Mouse (Mus musculus): ENCODE results near the gene Rfx8. TPM values are rescaled to one million over a fixed set of nuclear protein-coding genes. Genes with fewer than 3 reads are reported as not detected.

Rfx8 gene
- polyA plus RNA-seq, 1 experiment = not detected

DNA sequence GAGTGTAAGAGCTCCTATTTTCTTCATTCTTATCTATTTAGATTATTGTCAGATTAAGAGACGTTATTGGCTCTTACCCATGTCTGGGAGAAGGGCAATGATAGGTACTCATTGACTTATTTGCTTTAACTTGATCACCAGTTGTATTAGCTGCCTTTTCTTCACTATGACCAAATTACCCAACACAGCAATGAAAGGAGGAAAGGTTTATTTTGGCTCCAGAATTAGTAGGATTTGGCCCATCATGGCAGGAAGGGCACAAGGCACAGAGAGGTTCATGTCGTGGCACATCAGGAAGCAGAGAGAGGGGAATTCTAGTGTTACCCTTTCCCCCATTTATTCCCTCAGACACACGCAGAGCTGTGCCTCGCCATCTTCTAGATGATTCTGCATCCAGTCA, 67.8 kb downstream of the Rfx8 start:
- 67% methylated on average over 4 of the region's 4 CpGs for WGBS
- DNase-seq (ENCODE audit: low read depth, low spot score) = no peak

DNA sequence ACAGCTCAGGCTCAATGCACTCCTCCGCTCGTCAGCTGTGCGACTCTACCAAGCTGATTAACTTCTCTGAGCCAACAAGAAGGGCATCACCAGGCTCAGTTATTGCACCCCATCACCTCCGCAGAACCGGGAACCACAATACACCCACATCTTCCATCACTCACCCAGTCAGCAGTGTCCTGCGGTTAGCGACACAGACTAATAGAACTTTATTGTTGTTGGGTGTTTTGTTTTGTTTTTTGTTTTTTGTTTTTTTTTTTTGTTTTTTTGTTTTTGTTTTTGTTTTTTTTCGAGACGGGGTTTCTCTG, 69.6 kb downstream of the Rfx8 start, which contains the start of gene Creg2:
Gene Creg2 (minus strand): TSS at position 234 of the 308 bp plus-strand sequence.
- 39% methylated on average over 9 of the region's 9 CpGs for WGBS
- DNase-seq (ENCODE audit: low read depth, low spot score) = no peak

DNA sequence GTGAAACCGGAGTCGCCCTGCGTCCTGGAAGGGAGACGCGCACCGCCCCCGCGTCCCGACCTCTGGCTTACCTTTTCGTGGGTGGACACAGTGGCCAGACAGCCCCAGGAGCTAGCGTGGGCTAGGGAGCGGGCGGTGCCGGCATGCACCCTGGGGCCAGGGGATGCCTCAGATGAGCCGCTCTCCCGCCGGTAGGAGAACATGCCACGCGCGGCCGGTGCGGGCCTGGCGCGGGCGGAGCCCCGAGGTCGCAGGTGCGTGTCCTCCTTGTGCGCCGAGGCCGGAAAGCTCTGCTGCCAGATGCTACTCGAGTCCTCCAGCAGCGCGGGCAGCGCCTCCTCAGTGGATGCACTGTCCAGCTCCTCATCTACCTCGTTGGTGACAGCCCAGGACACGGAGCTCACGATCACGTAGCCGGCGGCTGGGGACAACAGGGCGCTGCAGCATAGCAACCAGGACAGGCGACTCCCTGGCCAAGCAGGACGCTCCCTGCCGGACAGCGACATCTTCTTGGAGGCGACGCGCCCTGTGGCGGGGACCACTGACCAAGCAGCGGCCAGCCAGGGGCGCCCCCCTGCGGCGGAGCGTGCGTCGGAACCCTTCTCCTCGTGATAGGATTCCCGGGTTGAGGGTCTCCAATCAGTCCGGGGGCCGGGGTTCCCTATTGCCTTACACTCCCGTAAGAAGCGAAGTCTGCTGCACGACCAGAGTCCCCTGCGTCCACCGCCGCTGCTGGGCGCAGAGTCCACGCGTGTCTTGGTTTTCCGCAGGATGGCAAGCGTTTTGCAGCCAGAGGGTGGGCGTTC, 70.2 kb downstream of the Rfx8 start:
- DNase-seq (ENCODE audit: low read depth, low spot score) = no peak

DNA sequence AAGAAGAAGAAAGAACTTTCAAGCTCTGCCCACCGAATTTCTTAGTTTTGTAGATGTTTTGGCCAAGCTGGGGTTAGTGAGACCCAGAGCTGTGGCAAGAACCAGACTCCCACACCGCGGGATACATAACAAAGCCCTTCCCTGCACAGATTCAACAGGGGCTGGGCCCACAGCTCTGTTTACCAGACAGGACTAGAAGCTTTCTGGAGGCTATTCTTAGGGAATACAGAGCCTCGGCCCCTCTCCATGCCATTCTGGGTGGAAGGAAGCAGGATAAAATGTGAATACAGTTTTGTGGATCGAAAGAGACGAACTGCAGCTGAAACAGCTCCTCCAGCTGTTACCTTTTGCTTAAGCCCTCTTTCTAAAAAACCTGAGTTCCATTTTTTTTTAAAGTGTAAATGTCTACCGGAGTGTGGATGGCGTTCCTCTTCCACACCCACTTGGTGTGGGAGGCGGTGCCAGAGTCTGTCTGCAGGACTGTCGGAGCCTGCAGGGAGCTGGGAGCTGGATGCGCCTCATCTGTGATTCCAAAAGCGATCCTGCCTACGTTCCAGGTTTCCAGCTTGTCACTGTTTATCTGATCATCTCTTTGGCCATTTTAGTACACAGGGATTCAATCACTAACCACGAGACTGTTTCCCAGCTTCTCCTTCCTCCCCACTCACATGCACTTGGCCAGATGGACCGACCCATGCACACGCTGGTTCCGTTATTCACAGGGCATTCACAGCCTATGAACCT, 70.9 kb downstream of the Rfx8 start:
- WGBS = 16% methylated on average over 17 of the region's 17 CpGs
- DNase-seq (ENCODE audit: low read depth, low spot score) = no peak

More for the DNA sequence above, 70.2 kb downstream of the Rfx8 start:
- 2% methylated on average over 73 of the region's 73 CpGs for WGBS

DNA sequence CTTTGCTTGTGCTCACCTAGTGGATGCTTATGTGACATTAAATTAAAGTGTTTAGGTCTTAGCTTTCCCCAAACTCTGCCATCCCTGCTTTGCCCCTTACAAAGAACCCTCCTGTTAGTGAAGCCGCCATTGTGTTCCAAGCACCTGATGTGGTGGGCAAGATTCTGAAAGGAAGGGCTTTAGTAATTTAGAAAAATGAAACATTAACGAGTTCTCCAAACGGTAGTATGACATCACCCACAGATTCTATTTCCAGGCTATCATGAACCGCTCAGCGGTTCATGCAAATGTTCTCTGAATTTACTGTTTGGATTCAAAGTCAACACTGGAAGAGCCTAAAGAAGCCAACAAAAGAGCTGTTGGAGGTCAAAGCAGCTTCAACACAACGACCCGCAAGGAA, 72.2 kb downstream of the Rfx8 start:
- WGBS = 74% methylated on average over 7 of the region's 7 CpGs
- DNase-seq (ENCODE audit: low read depth, low spot score) = no peak

DNA sequence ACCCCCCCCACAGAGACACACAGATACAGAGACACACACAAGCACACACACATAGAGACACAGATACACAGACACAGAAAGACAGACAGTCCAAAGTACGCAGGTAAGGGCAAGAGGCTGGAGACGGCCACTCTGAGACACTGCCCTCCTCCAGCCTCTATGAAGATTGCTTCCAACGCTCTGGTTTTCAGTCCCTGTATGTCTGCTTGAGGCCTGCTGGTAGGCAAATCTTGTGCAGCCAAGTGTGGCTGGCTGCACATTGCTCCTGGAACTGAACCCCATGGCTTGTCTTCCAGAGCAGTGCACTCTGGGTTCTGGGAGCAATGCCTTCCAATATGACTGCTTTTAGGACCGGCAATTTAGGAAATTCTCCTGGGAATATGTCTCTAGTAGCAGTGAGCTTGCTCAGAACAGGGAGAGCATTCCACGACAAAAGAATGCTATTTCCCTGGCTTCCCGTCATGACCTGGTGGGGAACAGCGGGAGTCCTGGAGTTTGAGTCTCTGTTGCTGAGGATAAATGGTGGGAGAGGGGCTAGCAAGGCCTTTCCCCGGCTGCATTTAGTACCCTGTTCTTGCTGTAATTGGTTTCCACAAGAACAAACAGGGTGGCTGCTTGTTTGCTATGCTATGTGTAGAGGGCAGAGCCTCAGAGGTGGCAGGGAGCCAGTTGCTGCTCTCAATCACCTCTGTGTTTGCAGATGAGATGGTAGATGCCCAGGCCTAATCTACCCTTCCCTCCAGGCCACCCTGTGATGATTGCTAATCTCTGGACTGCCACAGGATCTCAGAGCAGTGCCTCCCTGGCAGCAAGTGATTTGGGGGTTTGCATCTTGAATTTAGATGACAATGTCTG, 74.7 kb downstream of the Rfx8 start:
- WGBS = 56% methylated on average over 8 of the region's 8 CpGs
- DNase-seq (ENCODE audit: low read depth, low spot score) = no peak

DNA sequence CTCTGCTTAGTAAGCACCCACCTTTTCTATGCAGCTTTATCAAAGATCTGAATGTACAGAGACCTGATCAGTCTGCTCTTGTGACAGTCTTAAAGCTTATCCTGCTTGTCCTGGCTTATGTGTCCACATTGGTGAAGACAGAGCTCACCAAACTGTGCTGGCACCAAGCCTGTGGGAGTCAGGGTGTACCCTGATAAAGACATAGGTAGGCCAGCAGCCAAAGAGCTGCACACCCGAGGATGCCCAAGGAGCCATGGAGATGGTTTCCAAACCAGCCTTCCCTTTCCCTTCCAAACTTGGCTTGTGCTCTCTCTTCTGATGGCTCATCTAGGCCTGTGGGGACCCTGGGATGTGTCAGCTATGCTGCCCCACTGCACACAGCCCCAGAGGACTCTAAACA, 76.5 kb downstream of the Rfx8 start:
- 41% methylated on average over 1 of the region's 1 CpGs for WGBS

DNA sequence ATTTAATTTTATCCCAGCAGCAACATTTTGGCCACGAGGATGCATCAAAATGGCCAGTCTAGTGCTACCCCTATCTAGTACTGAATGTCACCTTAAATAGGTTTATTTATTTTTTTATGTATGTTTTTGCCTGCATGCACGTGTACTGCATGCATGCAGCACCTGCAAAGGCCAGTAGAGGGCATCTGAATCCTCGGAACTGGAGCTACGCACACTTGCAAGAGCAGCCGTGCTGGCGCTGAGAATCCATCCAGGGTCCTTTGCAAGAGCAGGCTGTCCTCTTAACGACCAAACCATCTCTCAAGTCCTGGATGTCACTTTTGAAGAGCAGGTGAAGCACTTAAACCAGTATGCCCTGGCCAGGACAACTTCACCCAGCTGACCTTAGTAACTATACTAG, 79.1 kb downstream of the Rfx8 start:
- no peak for DNase-seq (ENCODE audit: low read depth, low spot score)
- 86% methylated on average over 7 of the region's 7 CpGs for WGBS

More for the DNA sequence above, 76.5 kb downstream of the Rfx8 start:
- DNase-seq (ENCODE audit: low read depth, low spot score) = no peak

DNA sequence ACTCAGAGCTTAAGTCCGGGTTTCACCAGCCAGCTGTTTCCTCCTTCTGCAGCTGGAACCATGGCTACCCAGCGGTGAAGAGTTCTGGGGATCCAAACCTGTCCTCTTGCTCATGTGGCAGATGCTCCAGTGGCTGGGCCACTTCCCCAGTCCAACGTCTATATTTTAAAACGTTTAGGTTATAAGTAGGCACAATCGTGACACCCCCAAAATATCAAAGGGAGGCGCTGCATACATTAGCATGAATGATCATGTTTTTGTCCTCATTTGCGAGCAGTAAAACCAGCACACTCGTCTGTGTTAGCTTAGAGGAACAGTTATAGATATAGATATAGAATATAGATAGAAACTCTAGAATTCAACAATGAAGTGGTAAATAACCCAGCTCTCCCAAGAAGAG, 83.7 kb downstream of the Rfx8 start:
- no peak for DNase-seq (ENCODE audit: low read depth, low spot score)
- WGBS = 50% methylated on average over 8 of the region's 8 CpGs

DNA sequence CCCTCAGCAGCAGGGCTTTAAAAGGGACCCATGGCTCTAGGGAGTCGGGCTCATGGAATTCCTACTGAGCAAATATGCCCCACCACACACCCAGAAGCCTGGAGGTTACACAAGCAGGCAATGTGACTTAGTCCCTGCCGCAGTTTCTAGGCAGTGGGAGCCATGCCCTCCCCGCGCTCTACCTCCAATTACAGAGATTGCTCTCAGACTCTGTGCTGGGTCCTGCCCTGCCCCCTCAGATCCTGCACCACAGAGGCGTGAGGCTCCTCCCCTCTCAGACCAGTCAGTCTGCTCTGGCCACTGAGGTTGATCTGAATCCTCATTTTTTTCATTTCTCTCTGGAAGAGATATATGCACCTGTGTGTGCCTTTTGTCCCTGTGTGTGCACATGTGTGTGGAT, 84.1 kb downstream of the Rfx8 start:
- no peak for DNase-seq (ENCODE audit: low read depth, low spot score)
- WGBS = 6% methylated on average over 5 of the region's 5 CpGs

DNA sequence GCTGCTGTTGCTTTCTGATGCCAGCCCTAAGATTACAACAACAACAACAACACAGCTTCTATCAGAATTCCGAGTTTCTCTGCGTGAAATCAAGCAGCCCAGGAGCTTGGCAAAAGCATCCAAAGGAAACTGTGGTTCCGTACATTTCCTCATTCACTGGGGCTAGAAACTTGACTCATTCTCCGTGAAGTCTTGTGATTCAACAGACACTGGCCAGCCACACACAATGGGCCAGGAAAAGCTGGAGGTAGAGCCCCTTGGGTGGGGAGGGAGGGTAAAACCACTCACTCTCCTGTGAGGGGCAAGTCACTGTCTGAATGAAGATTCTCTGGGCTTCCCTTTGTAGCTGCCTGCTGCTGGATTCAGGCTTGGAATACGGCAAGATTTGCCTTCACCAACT, 84.6 kb downstream of the Rfx8 start:
- 38% methylated on average over 5 of the region's 5 CpGs for WGBS
- DNase-seq (ENCODE audit: low read depth, low spot score) = no peak

DNA sequence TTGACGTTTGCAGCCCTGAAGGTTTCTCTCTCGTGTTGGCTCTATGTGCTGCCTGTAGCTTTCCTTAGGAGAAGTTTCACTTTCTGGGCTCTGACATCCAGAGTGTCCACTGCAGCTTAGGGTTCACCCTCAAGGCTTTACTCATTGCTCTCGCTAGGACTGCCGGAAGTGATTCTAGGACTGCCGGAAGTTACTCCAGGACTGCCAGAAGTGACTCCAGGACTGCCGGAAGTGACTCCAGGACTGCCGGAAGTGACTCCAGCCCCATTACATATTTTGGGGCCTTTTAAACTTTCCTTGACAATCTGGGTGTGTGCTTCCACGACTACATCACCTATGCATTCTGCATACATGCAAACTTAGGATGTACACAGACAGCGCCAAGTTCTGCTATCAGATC, 92.2 kb downstream of the Rfx8 start:
- DNase-seq (ENCODE audit: low read depth, low spot score) = no peak
- WGBS = 78% methylated on average over 9 of the region's 9 CpGs

DNA sequence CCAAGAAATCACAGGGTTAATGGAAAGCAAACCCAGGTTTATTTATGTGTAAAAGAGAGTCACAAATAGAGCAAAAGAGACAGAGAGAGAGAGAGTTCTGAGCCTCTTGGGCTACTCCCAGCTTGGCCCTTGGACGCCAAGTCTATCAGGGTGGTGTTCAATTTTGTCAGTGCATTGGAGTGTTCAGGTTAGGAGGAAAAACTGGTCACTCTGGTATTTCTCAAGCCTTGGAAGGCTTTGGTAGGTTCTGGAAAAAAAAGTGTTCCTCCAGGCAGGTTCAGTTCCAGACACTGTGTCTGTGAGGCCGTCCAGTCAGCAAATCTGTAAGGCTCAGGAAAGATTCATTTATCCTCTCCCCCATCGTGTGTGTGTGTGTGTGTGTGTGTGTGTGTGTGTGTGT, 95.3 kb downstream of the Rfx8 start:
- 43% methylated on average over 3 of the region's 3 CpGs for WGBS
- no peak for DNase-seq (ENCODE audit: low read depth, low spot score)

DNA sequence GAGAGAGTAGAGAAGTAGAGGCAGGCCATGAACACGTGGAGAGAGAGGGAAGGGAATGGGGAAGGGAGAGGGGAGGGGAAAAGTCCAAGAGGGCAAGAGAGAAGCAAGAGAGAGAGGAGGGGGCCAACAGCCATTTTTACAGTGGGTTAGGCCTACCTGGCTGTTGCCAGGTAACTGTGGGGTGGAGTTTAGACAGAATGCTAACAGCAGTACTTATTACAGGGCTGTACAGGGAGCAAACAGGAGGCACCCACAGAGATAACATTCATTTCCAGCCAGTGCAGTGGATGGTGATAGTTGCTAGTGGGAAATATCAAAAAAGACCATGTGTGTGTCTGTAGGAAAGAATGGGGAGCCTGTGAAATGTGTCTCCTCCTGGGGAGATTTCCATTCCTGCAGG, 97.1 kb downstream of the Rfx8 start:
- 22% methylated on average over 1 of the region's 1 CpGs for WGBS
- DNase-seq (ENCODE audit: low read depth, low spot score) = no peak

DNA sequence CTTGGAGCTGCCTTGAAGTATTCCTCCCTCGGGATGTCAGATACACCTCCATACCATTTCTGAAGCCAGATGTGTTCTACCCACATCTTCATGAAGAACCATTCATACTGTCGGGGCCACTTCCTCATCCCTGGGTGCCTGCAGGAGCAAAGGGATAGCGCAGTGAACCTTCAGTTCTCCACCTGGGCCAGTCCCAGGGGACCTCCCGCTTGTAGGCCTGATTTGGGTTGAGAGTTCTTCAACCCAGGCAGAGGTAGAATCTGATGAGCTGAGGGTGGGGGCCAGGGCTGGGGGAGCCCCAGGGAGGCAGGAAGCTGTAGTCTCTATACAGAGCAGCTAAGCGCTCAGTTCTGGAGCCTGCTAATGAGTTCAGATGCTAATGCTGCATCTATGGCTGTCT, 97.7 kb downstream of the Rfx8 start:
- DNase-seq (ENCODE audit: low read depth, low spot score) = no peak
- WGBS = 88% methylated on average over 5 of the region's 5 CpGs

DNA sequence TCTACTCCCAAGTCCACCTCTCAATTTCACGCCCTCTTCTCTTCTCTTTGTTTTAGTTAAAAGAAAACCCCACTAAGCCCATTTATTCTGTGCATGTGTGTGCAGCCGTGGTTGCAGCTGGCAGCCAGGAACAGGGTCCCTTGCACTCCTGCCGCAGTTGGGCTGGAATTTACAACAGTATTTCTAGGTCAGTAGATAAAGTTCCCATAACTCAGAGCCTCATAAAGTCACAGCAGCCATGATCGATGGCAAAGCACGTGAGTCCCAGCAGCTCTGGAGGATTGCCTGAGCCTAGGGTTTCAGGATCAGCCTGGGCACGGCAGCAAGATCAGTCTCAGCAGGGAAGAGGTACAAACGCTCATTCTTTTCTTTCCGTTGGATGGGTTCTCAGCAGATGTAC, 102.3 kb downstream of the Rfx8 start:
- DNase-seq (ENCODE audit: low read depth, low spot score) = no peak
- 16% methylated on average over 8 of the region's 8 CpGs for WGBS

DNA sequence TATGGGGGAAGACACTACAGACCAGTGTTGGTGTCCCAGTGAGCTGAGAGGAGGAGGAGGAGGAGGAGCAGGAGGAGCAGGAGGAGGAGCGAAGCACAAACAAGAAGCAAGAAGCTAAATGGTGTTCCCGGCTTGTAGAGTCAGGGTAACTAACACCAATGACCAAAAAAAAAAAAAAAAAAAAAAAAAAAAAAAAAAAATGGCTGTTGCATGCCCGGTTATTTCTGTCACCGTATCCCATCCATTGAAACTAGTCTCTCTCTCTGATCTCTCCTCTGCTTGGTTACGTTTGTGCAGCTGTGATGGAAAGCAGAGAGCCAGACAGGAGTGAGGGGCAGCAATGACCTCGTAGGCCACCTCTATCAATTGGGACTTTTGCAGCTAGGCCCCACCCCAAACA, 105.3 kb downstream of the Rfx8 start:
- 69% methylated on average over 6 of the region's 6 CpGs for WGBS
- DNase-seq (ENCODE audit: low read depth, low spot score) = no peak

All from large intestine, adult 2 months (tissue).